Mouse (Mus musculus) limb, embryonic 11.5 days (tissue): ENCODE results near the gene Casp7. TPM values are rescaled to one million over a fixed set of nuclear protein-coding genes. Genes with fewer than 3 reads are reported as not detected.

ENCODE experiments used
- ATAC-seq: fragments of 200-750 bp; cut with Nextera tagmentation; 2 replicates; pipeline ENCODE4 v1.8.0; 2017; ENCODE audit warnings: low read depth; ENCODE audit not compliant: insufficient number of reproducible peaks, low FRiP score, low TSS enrichment
- DNase-seq: peaks from one replicate; pipeline ENCODE4 v3.0.0-alpha.2; 2015; ENCODE audit warnings: low spot score
- H3K27ac ChIP-seq: fragments of 300-500 bp; sonication (generic); replicated peaks from 2 replicates; pipeline ENCODE4 v1.5.1; 2014; ENCODE audit warnings: low read depth, mild to moderate bottlenecking, low read length
- H3K27me3 ChIP-seq: fragments of 300-500 bp; sonication (generic); 2 replicates; pipeline ENCODE4 v1.6.1; 2014; ENCODE audit warnings: mild to moderate bottlenecking, low read length, mixed read lengths; ENCODE audit not compliant: control insufficient read depth, insufficient read depth
- H3K36me3 ChIP-seq: fragments of 300-500 bp; sonication (generic); 2 replicates; pipeline ENCODE4 v1.6.1; 2014; ENCODE audit warnings: mild to moderate bottlenecking, low read length, moderate library complexity, mixed read lengths; ENCODE audit not compliant: control insufficient read depth, insufficient read depth
- H3K4me1 ChIP-seq: fragments of 300-500 bp; sonication (generic); 2 replicates; pipeline ENCODE4 v1.6.1; 2014; ENCODE audit warnings: low read length, mixed read lengths; ENCODE audit not compliant: control insufficient read depth, insufficient read depth
- H3K4me2 ChIP-seq: fragments of 300-500 bp; sonication (generic); 2 replicates; pipeline ENCODE4 v1.6.1; 2014; ENCODE audit warnings: low read depth, mild to moderate bottlenecking, moderate library complexity; ENCODE audit not compliant: severe bottlenecking
- H3K4me3 ChIP-seq: fragments of 300-500 bp; sonication (generic); 2 replicates; pipeline ENCODE4 v1.5.1; 2014; ENCODE audit warnings: low read depth, low read length
- H3K9ac ChIP-seq: fragments of 300-500 bp; sonication (generic); 2 replicates; pipeline ENCODE4 v1.6.1; 2014; ENCODE audit warnings: mild to moderate bottlenecking, low read length
- H3K9me3 ChIP-seq: fragments of 300-500 bp; sonication (generic); 2 replicates; pipeline ENCODE4 v1.6.1; 2016; ENCODE audit warnings: low read length; ENCODE audit not compliant: control insufficient read depth
- WGBS: fragments of 180-500 bp; shearing (Covaris S2); extraction: QIAGEN DNeasy Blood & Tissue Kit; methylation state at CpG from one replicate; pipeline ENCODE4 v1.1.7; 2014; 5-methylcytosine and 5-hydroxymethylcytosine counted together
- polyA plus RNA-seq: library from polyadenylated mRNA; unstranded; fragments of >200 nt; fragmentation: Nextera tagmentation; extraction: Ambion mirVana; gene quantifications from 2 replicates; pipeline ENCODE4 v1.2.1, GENCODE M21; 2014

Casp7 gene
- polyA plus RNA-seq, 1 experiment from 2014 or later, result 26.6 TPM

- Histone ChIP-seq H3K9ac (no peak overlapping the region), H3K4me1 (no peaks in the 10 kb centered on the region), H3K27me3 (no peaks in the 10 kb centered on the region), H3K4me2 (no peak overlapping the region), H3K9me3 (no peaks in the 10 kb centered on the region), H3K4me3 (no peak overlapping the region), H3K36me3 (peaks cover 4% of the 10 kb centered on the region; the same call in 1 of the 2 replicates), H3K27ac (no peak overlapping the region)
- no peak for ATAC-seq
- DNase-seq, result no peak
- 92% methylated on average over 6 of the region's 6 CpGs for WGBS
These were observed 42.1 kb downstream of the Casp7 start for GRCm38 (mm10) chr19:56439072-56439434.

DNA sequence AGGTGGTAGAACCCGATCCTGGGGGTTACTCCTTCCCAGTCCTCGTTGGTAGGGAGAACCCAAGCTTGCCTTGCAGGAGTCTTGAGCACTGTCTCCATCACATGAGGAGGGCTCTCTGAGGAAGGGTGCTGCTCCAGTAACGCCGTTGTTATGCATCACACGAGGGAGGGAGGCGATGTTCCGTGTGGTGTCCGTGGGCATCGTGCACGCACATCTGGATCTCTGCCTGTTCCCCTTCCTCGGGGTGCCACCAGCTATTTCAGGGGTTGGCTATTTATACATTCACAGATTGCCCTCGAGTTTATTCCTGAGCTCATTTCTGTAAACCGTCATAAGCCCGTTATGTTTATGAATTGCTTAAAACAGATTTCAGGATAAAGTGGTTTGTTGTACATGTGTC lies 46.5 kb downstream of the Casp7 start:
- no peak for ATAC-seq
- 90% methylated on average over 14 of the region's 14 CpGs for WGBS

GRCm38 (mm10) chr19:56448784-56449183 lies 51.9 kb downstream of the Casp7 start:
- Histone ChIP-seq H3K36me3 (no peaks in the 10 kb centered on the region), H3K4me1 (no peaks in the 10 kb centered on the region), H3K27me3 (no peaks in the 10 kb centered on the region), H3K9me3 (no peaks in the 10 kb centered on the region), H3K9ac (no peak overlapping the region), H3K4me2 (no peak overlapping the region), H3K27ac (no peak overlapping the region), H3K4me3 (no peak overlapping the region)
- DNase-seq (no peak), ATAC-seq (no peak)
- WGBS, result 98% methylated on average over 4 of the region's 4 CpGs

More for the DNA sequence above, 46.5 kb downstream of the Casp7 start:
- Histone ChIP-seq H3K9ac (no peak overlapping the region), H3K4me3 (no peak overlapping the region), H3K9me3 (no peaks in the 10 kb centered on the region), H3K4me2 (no peak overlapping the region), H3K27me3 (no peaks in the 10 kb centered on the region), H3K36me3 (no peaks in the 10 kb centered on the region), H3K27ac (no peak overlapping the region), H3K4me1 (no peaks in the 10 kb centered on the region)
- no peak for DNase-seq

- Histone ChIP-seq H3K27me3 (no peaks in the 10 kb centered on the region), H3K9ac (no peak overlapping the region), H3K27ac (no peak overlapping the region), H3K4me1 (no peaks in the 10 kb centered on the region), H3K9me3 (no peaks in the 10 kb centered on the region), H3K4me3 (no peak overlapping the region), H3K4me2 (no peak overlapping the region), H3K36me3 (no peaks in the 10 kb centered on the region)
- ATAC-seq (no peak), DNase-seq (no peak)
- WGBS, result 87% methylated on average over 8 of the region's 8 CpGs
These were observed 52.6 kb downstream of the Casp7 start for GRCm38 (mm10) chr19:56449537-56449936.

GRCm38 (mm10) chr19:56450892-56451291 lies 54.0 kb downstream of the Casp7 start:
- H3K9me3 ChIP-seq, result no peaks in the 10 kb centered on the region
- H3K27me3 ChIP-seq, result no peaks in the 10 kb centered on the region
- H3K4me1 ChIP-seq, result no peaks in the 10 kb centered on the region
- no peak overlapping the region for H3K27ac ChIP-seq
- no peaks in the 10 kb centered on the region for H3K36me3 ChIP-seq
- no peak overlapping the region for H3K4me3 ChIP-seq
- ATAC-seq (no peak), DNase-seq (no peak)
- WGBS, result 83% methylated on average over 5 of the region's 5 CpGs
- H3K4me2 ChIP-seq, result no peak overlapping the region
- no peak overlapping the region for H3K9ac ChIP-seq

DNA sequence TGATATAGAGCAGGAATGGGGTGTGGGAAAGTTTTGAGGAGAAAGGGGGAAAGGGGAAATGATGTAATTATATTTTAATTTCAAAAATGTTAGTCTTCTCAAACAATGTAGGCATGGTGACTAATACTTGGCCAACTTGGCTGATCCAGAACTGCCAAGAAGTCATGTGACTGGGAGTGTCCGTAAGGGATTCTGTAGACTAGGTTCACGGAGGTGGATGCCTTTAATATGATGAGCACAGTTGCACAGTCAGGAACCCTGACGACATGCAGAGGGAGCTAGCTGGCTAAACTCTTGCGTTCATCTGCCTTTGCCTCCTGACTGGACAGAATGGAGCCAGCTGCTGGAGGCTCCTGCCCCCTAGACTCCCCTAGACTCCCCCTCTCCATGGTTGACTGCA lies 54.9 kb downstream of the Casp7 start:
- 89% methylated on average over 4 of the region's 4 CpGs for WGBS
- Histone ChIP-seq H3K27ac (no peak overlapping the region), H3K36me3 (no peaks in the 10 kb centered on the region), H3K27me3 (no peaks in the 10 kb centered on the region), H3K9me3 (no peaks in the 10 kb centered on the region), H3K4me2 (no peak overlapping the region), H3K4me1 (no peaks in the 10 kb centered on the region), H3K4me3 (no peak overlapping the region), H3K9ac (no peak overlapping the region)
- DNase-seq (no peak), ATAC-seq (no peak)

DNA sequence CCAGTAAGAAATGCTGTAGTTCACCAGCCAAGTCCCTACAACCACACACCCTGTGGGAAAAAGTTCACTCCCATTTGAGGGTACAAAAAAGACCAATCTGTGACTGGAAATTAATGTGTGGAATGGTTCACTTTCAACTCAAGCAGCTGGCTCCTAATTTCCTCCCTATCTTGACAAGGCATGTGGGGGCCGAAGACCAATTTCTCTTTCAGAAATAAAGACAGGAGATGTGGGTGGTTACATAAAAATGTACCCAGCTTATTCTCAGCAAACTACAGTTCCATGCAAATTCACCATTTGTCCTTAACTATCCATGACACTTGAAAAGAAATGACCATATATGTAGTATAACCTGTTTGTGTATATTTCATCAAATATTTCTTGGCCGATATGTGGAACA lies 55.5 kb downstream of the Casp7 start:
- Histone ChIP-seq H3K9ac (no peak overlapping the region), H3K4me2 (no peak overlapping the region), H3K27ac (no peak overlapping the region), H3K9me3 (no peaks in the 10 kb centered on the region), H3K4me1 (no peaks in the 10 kb centered on the region), H3K4me3 (no peak overlapping the region), H3K36me3 (no peaks in the 10 kb centered on the region), H3K27me3 (no peaks in the 10 kb centered on the region)
- ATAC-seq (no peak), DNase-seq (no peak)
- WGBS, result 95% methylated on average over 2 of the region's 2 CpGs

GRCm38 (mm10) chr19:56454862-56455261 lies 57.9 kb downstream of the Casp7 start:
- DNase-seq (no peak), ATAC-seq (no peak)
- Histone ChIP-seq H3K4me3 (no peak overlapping the region), H3K4me1 (no peaks in the 10 kb centered on the region), H3K36me3 (no peaks in the 10 kb centered on the region), H3K27me3 (no peaks in the 10 kb centered on the region), H3K9me3 (no peaks in the 10 kb centered on the region), H3K9ac (no peak overlapping the region), H3K27ac (no peak overlapping the region), H3K4me2 (no peak overlapping the region)
- WGBS, result 78% methylated on average over 4 of the region's 4 CpGs

DNA sequence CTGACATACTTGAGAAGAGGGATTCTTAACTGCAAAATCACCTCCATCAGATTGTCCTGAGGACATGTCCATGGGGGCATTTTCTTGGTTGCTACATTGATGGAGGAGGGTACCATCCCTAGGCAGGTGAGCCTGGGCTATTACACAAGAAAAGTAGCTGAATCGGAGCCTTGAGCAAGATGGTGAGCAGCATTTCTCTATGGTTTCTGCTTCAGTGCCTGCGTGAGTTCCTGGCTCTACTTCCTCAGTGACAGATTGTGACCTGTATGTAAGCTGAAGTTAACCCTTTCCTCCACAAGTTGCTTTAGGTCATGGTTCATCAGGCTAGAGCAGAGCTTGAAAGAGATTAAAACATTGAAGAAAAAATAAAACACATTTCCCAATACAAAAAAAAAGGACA lies 58.4 kb downstream of the Casp7 start:
- H3K4me3 ChIP-seq, result no peak overlapping the region
- ATAC-seq (no peak), DNase-seq (no peak)
- no peaks in the 10 kb centered on the region for H3K9me3 ChIP-seq
- H3K27ac ChIP-seq, result no peak overlapping the region
- H3K4me1 ChIP-seq, result no peaks in the 10 kb centered on the region
- no peak overlapping the region for H3K4me2 ChIP-seq
- WGBS, result 47% methylated on average over 2 of the region's 2 CpGs
- no peak overlapping the region for H3K9ac ChIP-seq
- no peaks in the 10 kb centered on the region for H3K27me3 ChIP-seq
- H3K36me3 ChIP-seq, result no peaks in the 10 kb centered on the region
